Mouse (Mus musculus): ENCODE data around the gene Cfap97d1. TPM values are rescaled to one million over a fixed set of nuclear protein-coding genes. Genes with fewer than 3 reads are reported as not detected.

Cfap97d1 gene
- total RNA-seq (2021), result not detected
- long read RNA-seq, experiment 1, result 0 reads
- long read RNA-seq, experiment 2, result 0 reads

DNA sequence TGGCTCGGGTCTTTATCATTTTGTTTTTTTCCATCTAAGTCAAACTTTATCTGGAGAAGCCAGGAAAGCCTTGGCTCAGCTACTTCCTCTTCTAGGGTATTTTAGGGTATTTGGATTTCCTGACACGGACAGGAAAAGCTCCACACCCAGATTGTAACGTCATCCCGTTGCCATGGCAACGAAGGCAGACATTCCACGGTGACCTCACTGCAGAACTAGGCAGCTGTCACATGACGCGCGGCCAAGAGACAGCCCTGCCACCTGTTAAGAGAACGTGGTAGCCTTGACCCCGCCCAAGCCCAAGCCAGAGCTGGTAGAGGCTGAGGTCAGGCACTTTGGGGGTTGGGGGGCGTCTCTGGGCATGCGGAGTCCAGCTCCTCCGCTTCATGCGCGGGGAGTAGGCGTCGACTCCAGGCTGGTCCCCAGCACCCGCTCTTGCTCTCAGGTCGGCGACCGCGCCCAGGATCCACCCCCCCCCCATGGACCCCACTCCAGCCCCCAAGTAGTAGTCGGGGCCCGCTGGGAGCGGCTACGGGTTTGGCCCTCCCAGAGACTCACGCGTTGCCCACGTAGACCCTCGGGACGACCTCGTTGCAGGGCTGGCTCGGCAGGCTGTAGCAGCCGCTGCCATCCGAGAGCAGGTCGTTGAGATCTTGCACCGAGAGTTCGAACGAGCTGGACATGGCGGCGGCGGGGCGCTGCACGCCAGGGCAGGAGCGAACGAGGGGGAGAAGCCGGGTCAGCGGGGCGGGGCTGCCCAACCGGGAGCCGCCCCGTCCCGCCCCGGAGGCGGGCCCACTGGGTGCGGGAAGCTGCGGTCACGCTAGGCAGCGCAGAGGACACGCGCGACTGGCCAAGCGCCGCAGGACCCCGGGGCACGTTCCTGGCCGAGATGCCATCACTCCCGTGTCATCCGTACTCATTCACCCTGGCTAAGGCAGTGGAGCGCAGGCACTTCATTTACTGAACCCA is at the start of gene Cfap97d1:
Gene Cfap97d1, plus strand, starts transcription at position 226 of the 972 bp plus-strand sequence.
- peak; percentile 91 to 94 for DNase-seq (ENCODE audit: low spot score in 2 of 2)

DNA sequence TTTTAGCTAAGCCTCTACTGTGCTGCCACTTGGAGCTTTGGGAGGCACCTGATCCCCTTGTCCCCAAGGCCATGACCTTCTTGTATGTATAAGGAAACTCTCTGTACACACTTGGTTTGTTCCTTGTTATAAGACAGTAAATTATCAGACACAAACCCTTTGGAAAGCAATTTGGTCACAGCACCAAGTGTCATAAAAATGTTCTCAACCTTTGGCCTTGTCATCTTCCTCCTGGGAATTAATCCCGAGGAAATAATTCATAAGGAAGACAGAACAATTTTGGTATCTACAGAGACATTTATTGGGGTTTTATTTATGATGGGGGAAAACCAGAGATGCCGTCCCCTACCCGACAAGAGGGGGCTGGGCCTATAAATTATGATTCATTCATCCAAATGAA is 48.3 kb upstream of the Cfap97d1 start:
- no peak for DNase-seq (ENCODE audit: low spot score in 2 of 2)

DNA sequence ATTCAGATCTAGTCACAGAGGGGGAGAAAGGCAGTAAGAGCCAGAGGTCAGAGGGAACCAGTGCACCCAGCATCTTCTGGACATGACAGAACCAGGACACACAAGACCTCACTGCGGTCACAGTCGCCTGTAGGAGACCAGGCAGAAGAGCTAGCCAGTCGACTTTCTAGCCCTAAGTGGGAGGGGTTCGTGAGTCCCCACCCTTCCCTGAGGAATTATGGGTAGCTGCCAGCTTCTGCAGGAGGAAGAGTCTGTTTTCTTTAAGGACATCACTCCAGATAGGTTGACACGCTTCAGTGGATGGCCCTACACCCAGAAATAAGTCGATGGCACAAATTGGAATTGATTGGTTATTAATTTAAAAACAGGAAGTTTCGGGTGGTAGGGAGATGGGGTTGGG is 47.7 kb upstream of the Cfap97d1 start:
- no peak for DNase-seq (ENCODE audit: low spot score in 2 of 2)

DNA sequence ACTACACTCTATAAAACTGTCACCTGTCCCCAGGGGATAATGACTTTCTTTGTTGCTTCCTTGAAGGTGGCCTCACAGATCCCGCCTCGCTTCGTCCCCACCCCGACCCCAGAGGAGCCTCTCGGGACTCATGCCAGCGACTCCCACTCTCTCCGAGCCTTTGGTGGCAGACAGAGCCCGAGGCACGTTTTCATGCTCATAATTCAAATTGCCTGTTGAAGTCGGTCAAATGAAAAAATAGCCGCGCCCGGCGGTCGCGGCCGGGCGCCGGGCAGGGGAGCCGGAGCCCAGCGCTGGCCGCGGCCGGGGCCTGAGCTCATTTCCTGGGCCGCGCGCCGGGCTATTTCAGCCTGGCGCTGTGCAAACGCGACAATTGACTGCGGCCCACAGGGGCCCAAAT is 47.0 kb upstream of the Cfap97d1 start:
- DNase-seq (ENCODE audit: low spot score in 2 of 2), result peak in 1 of 2 experiments; percentile 46

DNA sequence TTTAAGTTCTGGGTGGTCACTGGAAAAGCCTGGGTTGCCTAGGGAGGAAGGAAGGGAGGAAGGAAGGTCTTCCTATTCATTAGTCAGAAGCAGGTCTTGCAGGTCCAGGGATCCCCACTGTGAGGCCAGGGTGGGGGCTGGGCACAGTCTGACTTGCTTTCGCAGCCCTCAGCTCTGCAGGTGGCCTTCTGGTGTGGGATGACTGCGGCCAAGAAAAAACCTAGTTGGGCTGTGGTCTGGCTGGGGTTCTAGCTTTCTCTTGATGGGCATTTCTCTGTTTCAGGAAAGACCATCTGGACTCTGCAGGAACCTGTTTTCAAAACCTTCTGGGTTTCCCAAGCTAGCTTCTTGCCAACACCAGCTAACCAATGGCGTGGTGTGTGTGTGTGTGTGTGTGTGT is 41.0 kb upstream of the Cfap97d1 start:
- DNase-seq (ENCODE audit: low spot score in 2 of 2), result no peak

DNA sequence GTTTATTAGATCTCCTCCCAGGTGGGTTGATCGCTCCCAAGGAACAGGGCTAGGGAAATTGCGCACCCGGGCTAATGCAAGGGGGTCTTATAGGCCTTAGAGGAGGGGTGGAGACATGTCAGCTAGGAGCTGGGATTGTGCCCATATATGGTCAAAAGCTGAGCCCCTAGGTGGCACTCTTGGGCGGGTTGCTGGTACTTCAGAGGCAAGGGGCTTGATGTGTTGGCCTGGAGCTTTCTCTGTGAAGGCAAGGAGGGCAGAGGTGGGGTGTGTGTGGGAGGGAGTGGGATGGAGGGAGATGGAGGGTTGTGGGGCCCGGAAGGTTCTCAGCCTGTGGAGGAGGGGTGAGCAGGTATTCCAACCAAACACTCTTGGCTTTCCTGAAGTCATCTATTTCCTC is 37.6 kb upstream of the Cfap97d1 start:
- DNase-seq (ENCODE audit: low spot score in 2 of 2), result no peak

DNA sequence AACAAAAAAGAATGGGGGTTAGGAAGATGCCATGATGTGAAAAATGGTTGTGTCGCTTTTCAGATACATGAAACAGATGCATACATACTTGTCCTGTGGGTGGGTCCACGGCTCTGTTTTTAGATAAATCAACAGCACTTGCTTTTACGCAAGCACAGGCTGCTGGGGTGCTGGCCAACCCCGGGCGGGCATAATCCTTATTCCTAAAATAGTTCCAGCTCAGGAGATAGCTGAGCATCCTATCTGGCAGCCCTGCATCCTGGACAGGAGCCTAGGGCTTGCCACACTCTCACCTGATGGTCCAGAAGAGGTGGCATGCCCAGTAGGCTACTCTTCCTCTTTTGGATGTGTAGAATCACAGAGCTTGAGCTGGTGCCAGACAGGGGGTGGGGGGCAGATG is 34.1 kb upstream of the Cfap97d1 start:
- no peak for DNase-seq (ENCODE audit: low spot score in 2 of 2)

DNA sequence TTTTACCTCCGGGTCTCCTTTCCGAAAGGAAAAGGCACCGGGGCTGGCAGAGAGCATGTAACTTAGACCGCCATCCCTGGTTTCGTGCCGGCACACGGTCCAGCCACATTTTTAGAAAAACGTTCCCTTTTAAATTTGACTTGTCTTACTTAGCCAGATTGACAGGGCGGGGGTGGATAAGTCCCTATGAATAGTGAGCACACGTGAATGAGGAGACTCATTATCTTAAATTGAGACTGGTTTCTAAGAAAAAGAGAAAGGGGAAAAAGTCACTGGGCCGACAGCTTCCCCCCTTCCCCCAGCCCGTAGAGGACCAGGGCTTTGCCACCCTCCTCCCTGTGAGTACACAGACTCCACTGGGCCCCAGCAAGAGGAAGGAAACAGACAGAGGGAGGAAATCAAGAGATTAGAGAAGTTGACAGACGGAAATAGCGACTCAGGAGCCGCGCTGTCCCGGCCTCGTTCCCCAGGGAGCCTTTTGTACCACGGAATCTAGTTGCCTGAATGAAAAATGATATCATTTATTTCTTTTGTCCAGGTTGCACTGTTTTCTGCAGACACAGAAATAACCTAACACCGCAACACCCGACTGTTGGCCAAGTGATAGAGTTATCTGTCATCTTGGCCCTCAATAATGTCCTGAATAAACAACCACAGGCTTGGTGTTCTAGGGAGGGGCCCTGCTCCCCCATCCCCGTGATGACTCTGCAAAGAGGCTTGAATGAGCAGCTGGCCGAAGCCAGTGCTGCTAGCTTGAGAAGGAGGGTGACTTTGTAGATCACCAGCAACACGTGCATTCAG is 31.3 kb upstream of the Cfap97d1 start:
- DNase-seq (ENCODE audit: low spot score in 2 of 2), result no peak

DNA sequence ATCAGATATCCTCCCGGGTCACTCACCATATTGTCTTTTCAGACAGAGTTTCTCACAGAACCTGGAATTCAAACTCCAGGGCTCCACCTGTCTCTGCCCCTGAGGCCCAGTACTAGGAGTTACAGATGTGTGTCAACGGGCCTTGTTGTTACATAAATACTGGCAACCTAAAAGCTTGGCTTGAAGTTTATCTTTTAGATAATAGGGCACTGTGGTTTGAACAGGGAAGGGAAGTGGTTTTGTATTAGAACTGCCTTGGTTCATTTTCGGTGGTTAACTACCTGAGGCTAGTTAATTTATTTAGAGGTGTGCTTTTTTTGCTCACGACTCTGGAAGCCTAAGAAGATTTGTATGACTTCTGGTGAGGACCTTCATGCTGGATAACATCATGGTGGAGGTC is 30.6 kb upstream of the Cfap97d1 start:
- DNase-seq (ENCODE audit: low spot score in 2 of 2), result no peak

DNA sequence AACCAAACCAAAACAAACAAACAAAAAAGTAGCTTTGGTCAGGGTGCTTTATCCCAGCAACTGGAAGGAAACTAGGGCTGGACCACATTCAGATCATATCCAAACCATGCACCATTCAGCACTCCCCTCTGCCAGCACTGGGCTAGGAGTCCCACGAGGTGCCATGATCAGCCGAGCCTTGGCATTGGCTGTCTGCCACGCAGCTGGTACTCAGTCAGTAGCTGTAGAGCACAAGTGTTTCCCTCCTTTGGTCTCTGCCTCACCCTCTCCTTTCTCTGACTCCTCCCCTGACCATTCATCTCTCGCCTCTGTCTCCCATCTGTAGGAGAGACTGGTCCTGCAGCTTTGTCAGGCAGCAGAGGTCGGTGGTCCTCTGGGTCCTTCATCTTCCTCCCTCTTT is 26.6 kb upstream of the Cfap97d1 start:
- DNase-seq (ENCODE audit: low spot score in 2 of 2), result no peak

DNA sequence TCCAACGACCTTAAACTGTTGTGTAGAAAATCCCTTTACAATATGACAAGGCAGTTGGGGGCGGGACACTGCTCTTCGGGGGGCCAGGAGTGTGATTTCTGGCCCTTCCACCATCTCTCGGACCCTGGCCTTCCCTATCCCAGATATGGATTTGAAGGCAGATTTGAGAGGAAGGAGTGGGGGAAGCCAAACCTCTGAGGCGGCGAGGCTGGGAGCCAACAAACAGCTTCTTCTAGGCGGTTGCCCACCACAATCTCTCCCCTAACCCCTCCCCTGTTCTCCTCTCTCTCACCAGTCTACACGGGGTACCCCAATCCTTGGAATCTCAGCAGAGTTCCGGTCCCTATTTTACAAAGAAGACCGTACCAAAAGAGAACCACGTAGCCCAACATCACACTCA is 21.0 kb upstream of the Cfap97d1 start:
- no peak for DNase-seq (ENCODE audit: low spot score in 2 of 2)

DNA sequence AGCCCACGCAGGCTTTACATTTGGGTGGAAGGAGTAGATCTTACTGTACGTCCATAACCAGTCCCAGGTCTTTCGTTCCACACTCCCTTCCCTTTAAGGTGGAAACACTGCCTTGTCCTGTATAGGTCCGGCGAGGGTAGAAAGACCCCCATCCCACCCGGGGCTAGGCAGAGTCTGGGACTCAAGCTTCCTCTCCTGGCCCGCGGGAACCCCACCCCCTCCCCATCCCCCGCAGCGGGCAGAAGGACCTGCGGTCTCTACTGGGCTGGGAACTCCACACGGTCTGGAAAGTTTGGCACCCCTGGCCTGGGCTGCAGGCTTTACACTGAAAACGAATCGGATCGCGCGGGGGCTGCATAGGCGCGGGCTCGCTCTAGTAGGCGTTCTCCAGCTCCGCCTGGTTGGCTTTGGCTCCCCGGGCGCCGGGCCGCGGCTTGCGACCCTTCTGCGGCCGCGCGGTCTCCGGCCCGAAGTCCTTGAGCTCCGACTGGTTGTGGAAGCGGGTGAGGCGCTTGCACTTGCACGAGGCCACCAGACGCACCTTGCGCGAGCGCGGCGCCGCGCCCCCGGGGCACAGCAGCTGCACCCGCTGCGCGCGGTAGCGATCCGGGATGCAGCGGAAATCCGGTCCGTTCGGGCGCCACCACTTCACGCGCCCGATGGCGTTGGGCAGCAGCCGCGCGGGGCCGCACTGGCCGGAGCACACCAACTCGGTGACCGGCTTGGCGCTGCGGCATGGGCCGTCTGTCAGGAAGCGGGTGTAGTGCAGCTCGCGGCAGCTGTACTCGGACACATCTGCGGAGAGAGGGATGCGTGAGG is 20.4 kb upstream of the Cfap97d1 start:
- DNase-seq (ENCODE audit: low spot score in 2 of 2), result peak; percentile 35 to 43

DNA sequence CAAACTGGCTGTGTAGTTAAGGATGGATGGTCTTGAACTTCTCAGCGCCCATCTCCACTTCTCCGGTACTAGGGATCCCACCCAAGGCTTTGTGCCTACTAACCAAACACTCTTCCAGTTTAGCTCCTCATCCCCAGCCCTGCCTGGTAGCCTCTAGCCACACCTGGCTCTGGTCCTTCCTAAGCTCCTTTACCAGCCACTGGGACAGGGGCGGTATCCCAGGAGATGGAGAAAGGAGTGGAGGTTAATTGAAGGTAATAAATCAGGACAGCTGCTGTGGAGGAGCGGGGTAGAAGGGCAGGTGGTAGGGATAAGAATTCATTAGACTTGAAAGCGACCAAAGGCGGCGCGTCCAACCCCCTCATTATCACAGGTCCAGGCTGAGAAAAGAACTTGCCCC is 19.4 kb upstream of the Cfap97d1 start:
- DNase-seq (ENCODE audit: low spot score in 2 of 2), result no peak

DNA sequence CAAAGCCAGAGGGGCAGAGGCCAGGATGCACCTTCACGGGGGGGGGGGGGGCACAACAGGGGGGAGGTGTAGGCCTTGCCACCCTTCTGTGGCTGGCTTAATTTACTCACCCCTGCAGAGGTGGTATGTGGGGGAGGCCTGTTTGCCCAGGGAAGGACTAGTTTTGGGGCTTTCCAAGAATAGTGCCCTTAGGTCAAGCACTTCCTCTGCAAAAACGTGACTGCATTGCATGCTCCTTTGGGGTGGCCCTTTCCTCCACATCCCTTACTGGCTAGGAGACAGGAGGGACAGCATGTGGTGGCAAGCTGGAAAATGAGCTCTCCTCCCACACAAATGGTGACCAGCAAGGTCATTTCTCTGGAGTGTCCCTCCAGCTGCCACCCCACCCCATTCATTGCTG is 18.5 kb upstream of the Cfap97d1 start:
- DNase-seq (ENCODE audit: low spot score in 2 of 2), result no peak

DNA sequence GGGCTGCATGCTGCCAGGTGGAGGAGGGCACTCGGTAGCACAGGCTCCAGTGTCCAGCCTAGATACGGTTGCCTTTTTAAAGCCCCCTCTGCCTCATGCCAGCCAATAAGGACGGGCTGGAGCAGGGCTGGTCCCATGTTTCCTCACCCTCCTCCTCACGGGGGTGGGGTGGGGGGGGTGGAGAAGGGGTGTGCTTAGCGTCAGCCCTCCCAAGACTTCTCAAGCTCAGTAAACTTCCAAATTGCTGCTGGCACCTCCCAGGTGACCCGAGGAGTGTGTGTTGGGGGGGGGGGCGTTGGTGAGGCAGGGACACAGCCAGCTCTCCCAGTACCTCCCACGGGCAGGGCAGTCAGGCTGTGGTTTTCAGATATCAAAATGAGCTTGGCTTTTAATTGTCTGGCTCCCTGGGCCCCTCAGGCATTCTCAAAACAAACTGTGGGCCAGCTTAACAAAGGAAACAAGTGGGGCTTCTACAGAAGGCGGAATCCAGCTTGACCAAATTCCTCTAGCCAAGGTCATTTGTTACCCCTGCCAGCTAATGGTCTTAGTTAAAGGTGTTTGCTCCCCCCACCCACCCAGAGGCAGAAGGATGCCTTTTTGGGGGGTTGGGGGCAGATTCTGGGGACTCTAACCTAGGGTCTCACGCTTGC is 17.0 kb upstream of the Cfap97d1 start, which contains the start of gene Sost:
Gene Sost, minus strand, starts transcription at position 51 of the 650 bp plus-strand sequence.
- no peak for DNase-seq (ENCODE audit: low spot score in 2 of 2)

DNA sequence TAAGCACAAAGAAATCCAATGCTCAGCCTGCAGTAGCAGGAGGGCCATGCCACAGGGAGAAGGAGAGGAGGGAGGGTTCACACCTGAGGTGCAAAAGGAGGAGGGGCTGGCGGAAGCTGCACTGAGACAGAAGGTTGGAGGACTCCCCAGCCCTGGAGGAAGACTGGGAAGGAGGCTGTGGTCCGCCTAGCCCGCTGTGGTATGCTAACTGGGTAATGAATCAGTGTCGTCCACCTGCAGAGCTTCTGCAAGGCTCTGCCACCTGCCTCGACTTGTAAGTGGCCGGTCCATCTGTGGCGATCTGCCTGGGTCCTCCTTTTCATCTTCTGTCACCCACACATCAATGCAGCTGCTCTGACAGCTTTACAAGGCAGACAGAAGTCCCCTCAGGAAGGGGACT is 15.8 kb upstream of the Cfap97d1 start:
- no peak for DNase-seq (ENCODE audit: low spot score in 2 of 2)

DNA sequence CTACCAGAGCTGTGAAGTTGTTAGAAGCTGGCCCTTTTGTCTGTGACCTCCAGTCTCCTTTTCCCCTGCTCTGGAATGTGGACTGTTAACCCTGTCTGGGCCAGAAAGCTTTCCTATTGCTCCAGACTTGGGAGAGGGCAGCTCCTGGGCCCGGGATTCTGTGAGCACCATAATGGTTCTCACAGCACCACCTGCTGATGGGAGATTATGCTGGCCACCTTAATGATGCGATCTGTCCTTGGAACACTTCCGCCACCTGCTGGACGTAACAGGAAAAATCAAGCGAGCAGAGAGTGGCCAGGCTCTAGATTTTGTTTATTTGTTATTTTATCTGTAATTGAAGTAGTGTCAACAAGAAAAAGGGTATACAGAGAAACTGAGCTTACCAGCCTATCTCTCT is 15.3 kb upstream of the Cfap97d1 start:
- peak; percentile 73 to 81 for DNase-seq (ENCODE audit: low spot score in 2 of 2)

DNA sequence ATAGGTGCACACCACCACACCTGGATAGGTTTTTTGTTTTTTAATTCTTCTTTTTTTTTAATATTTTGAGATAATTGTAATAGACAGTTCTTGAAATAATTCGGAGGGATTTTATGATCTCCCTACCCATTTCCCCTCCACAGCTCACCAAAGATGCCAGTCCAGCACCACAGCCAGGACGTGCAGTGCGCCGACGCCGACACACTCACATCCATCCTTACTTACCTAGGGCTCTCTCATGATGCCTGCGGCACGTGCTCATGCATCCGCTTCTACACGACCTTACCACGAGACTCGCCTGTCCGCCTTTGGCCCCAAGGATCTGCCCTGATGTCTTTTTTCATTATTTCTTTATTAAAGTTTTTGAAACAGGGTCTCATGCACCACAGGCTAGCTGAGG is 14.2 kb upstream of the Cfap97d1 start:
- DNase-seq (ENCODE audit: low spot score in 2 of 2), result no peak

DNA sequence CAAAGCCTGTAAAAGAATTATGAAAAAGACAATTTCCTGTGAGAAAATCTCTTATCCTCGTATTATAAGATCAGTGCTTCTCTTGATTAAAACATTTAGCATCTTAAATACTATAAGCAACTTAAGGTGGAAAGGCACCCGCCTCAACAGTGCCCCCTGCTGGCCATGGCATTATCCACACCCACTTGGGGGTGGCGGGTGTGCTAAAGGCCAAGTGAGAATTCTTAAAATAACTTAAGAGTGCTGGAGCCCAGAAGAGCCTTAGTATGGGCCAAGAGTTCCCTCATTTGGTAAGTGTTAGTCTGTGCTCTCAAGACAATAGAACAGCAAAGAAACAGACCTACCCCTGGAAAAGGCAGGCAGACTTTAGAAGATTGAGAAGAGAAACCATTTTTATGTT is 12.7 kb upstream of the Cfap97d1 start:
- DNase-seq (ENCODE audit: low spot score in 2 of 2), result peak; percentile 32 to 65

DNA sequence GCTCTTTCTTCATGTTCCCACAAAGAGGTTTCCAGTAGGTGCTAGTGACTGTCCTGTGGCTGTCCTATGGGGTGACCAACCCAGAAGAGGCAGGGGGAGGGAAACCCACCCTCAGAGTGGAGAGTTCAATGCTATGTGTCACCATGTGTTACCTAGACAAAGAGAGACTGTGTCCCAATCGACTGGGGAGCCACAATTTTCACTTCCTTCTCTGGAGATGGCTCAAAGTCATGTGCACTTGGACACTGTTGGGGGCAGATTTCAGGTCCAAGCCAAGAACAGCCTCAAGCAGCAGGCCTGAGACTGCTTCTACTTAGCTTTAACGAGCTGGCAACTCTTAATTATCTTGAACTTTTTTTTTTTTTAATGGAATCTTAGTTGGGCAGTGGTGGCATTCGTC is 12.0 kb upstream of the Cfap97d1 start:
- DNase-seq (ENCODE audit: low spot score in 2 of 2), result no peak

DNA sequence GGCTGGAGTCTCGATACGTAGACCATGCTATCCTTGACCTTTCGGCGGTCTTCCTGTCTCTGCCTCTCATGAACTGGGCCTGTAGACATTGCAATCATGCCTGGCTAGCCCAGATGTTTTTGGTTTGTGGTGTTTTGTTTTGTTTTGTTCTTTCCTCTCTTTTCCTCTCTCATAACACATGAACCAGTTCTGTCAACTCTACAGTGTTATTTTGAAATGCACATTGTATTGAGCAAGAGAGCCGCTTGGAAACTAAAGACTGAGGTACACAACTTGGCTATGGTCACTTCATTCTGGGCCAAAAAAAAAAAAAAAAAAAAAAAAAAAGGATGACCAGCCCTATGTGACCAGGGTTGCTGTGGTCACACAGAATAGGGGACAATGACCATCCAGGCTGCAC is 11.4 kb upstream of the Cfap97d1 start:
- DNase-seq (ENCODE audit: low spot score in 2 of 2), result no peak

Data from adrenal gland, adult 18-20 months (tissue).